Mouse (Mus musculus) hindbrain, embryonic 12.5 days (tissue): ENCODE results near the gene Stk33. TPM values are rescaled to one million over a fixed set of nuclear protein-coding genes. Genes with fewer than 3 reads are reported as not detected.
A peak's percentile ranks its signal among the peaks of the same experiment; 100 is the strongest.

Experiments used
- ATAC-seq: fragments of 200-750 bp; cut with Nextera tagmentation; 2 replicates; pipeline ENCODE4 v1.8.0; 2017; ENCODE audit warnings: moderate TSS enrichment; ENCODE audit not compliant: low FRiP score
- H3K27ac ChIP-seq: fragments of 300-500 bp; sonication (generic); 2 replicates; pipeline ENCODE4 v1.5.1; 2016; ENCODE audit warnings: mild to moderate bottlenecking
- H3K27me3 ChIP-seq: fragments of 300-500 bp; sonication (generic); 2 replicates; pipeline ENCODE4 v1.6.1; 2016; ENCODE audit warnings: mild to moderate bottlenecking
- H3K36me3 ChIP-seq: fragments of 300-500 bp; sonication (generic); 2 replicates; pipeline ENCODE4 v1.6.1; 2016; ENCODE audit warnings: mild to moderate bottlenecking
- H3K4me1 ChIP-seq: fragments of 300-500 bp; sonication (generic); 2 replicates; pipeline ENCODE4 v1.6.1; 2016
- H3K4me2 ChIP-seq: fragments of 300-500 bp; sonication (generic); replicated peaks from 2 replicates; pipeline ENCODE4 v1.6.1; 2016; ENCODE audit warnings: mild to moderate bottlenecking
- H3K4me3 ChIP-seq: fragments of 300-500 bp; sonication (generic); 2 replicates; pipeline ENCODE4 v1.5.1; 2016; ENCODE audit warnings: mild to moderate bottlenecking
- H3K9ac ChIP-seq: fragments of 300-500 bp; sonication (generic); 2 replicates; pipeline ENCODE4 v1.6.1; 2016; ENCODE audit warnings: mild to moderate bottlenecking, moderate library complexity
- H3K9me3 ChIP-seq: fragments of 300-500 bp; sonication (generic); replicated peaks from 2 replicates; pipeline ENCODE4 v1.6.1; 2016; ENCODE audit warnings: mild to moderate bottlenecking
- WGBS: fragments of 180-500 bp; shearing (Covaris S2); methylation state at CpG from one replicate; pipeline ENCODE4 v1.1.7; 2016; 5-methylcytosine and 5-hydroxymethylcytosine counted together
- polyA plus RNA-seq: library from polyadenylated mRNA; unstranded; fragments of >200 nt; fragmentation: Nextera tagmentation; extraction: Ambion mirVana; gene quantifications from 2 replicates; pipeline ENCODE4 v1.2.1, GENCODE M21; 2016

The Stk33 gene
- polyA plus RNA-seq, 1 experiment from 2014 or later: 6.8 TPM

- H3K4me1 ChIP-seq: peaks cover 21% of the 10 kb centered on the region
- H3K4me2 ChIP-seq: no peak overlapping the region
- no peak for ATAC-seq
- H3K9me3 ChIP-seq: no peaks in the 10 kb centered on the region
- WGBS: 23% methylated on average over 2 of the region's 2 CpGs
- H3K27me3 ChIP-seq: no peaks in the 10 kb centered on the region
- no peak overlapping the region for H3K27ac ChIP-seq
- no peak overlapping the region for H3K9ac ChIP-seq
- no peak overlapping the region for H3K4me3 ChIP-seq
- no peaks in the 10 kb centered on the region for H3K36me3 ChIP-seq
Observed at GRCm38 (mm10) chr7:109234882-109235640, 203.8 kb downstream of the Stk33 start.

GRCm38 (mm10) chr7:109234476-109234875 is 204.4 kb downstream of the Stk33 start:
- Histone ChIP-seq H3K36me3 (no peaks in the 10 kb centered on the region), H3K27me3 (no peaks in the 10 kb centered on the region), H3K4me2 (no peak overlapping the region), H3K4me3 (no peak overlapping the region), H3K9ac (no peak overlapping the region), H3K4me1 (peaks cover 21% of the 10 kb centered on the region), H3K27ac (no peak overlapping the region), H3K9me3 (no peaks in the 10 kb centered on the region)
- WGBS: 18% methylated on average over 5 of the region's 5 CpGs
- ATAC-seq: no peak

GRCm38 (mm10) chr7:109231881-109232321 is 207.0 kb downstream of the Stk33 start:
- Histone ChIP-seq H3K27ac (0 out of 2 replicates have a peak overlapping the region, but pooled peaks have one; percentile 19), H3K4me2 (no peak overlapping the region), H3K36me3 (no peaks in the 10 kb centered on the region), H3K9ac (no peak overlapping the region), H3K4me3 (no peak overlapping the region), H3K4me1 (peaks cover 21% of the 10 kb centered on the region), H3K27me3 (no peaks in the 10 kb centered on the region), H3K9me3 (no peaks in the 10 kb centered on the region)
- 31% methylated on average over 11 of the region's 11 CpGs for WGBS
- peak; percentile 81 for ATAC-seq

GRCm38 (mm10) chr7:109231307-109231706 is 207.6 kb downstream of the Stk33 start:
- H3K4me1 ChIP-seq: peaks cover 21% of the 10 kb centered on the region
- H3K9me3 ChIP-seq: no peaks in the 10 kb centered on the region
- H3K4me2 ChIP-seq: no peak overlapping the region
- 69% methylated on average over 5 of the region's 5 CpGs for WGBS
- no peaks in the 10 kb centered on the region for H3K36me3 ChIP-seq
- H3K9ac ChIP-seq: no peak overlapping the region
- peak; percentile 11; the same call in 1 of the 2 replicates for ATAC-seq
- H3K27me3 ChIP-seq: no peaks in the 10 kb centered on the region
- no peak overlapping the region for H3K27ac ChIP-seq
- H3K4me3 ChIP-seq: no peak overlapping the region

GRCm38 (mm10) chr7:109230806-109231205 is 208.1 kb downstream of the Stk33 start:
- Histone ChIP-seq H3K36me3 (no peaks in the 10 kb centered on the region), H3K9ac (no peak overlapping the region), H3K4me3 (no peak overlapping the region), H3K27me3 (no peaks in the 10 kb centered on the region), H3K9me3 (no peaks in the 10 kb centered on the region), H3K4me1 (peaks cover 21% of the 10 kb centered on the region), H3K4me2 (no peak overlapping the region), H3K27ac (no peak overlapping the region)
- peak; percentile 53; the same call in 1 of the 2 replicates for ATAC-seq
- 16% methylated on average over 2 of the region's 2 CpGs for WGBS

Other genes with a start within 250 kb of the Stk33 start
- 0.08 and 0.12 TPM in 2 replicates for gene Trim66, start 69.1 kb upstream of the Stk33 start, polyA plus RNA-seq
- gene Rpl27a, start 80.1 kb upstream of the Stk33 start, polyA plus RNA-seq: 86.2 and 98.4 TPM in 2 replicates